Mouse (Mus musculus): ENCODE data around the gene Ppfia4. TPM values are rescaled to one million over a fixed set of nuclear protein-coding genes. Genes with fewer than 3 reads are reported as not detected.
"Not testable (repeated sequence)": the region's sequence is repeated elsewhere in the genome, so short reads cannot be mapped to it uniquely, and the experiment has no call there.

The Ppfia4 gene
- total RNA-seq, 1 experiment from 2014 or later: 5.3 TPM

DNA sequence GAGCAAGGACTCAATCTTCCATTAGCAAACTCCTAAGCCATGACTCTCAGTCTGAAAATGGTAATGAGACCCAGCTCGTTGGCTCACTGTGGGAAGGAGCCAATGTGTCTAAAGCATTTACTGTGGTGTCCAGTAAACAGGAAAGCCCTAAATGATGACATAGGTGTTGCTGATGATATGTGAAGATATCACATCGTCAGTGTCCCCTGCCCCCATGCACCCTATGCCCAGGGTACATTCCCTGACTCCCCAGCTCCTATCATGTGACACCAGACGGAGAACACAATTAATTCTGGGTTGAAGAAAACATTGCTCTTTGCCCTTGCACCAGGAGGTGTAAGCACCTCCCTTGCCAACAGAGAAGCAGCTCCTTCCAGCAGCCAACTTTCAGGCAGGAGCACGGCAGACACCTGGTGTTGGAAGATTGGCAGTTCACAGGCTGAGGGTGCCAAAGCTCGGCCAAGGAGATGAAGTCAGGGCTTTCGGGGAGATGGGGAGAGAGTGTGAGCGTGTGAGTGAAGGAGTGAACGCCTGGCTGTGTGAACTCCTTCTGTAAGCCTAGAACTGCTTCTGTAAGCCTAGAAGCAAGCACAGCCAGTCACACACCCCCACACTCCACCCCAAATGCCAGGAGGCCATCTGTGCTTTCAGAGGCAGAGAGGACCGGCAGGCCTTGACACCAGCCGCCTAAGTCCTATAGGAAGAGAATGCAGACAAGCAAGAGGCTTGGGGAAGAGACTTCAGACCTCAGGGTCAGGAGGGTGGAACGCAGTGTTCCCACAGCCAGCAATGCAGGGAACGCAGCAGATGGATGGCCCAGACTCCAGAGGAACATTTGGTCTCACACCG, 56.9 kb downstream of the Ppfia4 start:
- ATAC-seq (replicated peaks; ENCODE audit: low read depth, poor library complexity, severe bottlenecking): no peak

DNA sequence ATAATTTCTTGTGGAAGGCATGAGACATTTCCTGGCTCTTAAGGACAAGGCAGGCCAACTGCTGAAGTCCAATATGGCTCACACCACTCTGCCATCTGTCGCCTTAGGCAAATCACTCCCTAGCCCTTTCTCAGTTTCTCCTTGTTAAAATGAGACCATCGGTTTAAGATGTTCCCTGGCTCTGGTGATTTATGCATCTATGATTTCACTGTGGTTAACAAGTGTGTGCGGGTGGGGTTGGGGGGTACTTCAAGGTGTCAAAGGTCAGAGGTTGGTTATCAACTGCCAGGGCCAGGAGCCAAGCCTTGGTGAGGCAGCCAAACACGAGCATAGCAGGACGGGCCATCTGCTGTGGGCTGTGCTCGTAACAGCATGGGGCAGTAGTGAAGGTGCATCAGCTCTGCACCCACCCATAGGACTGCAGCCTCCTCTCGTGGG, 58.2 kb downstream of the Ppfia4 start:
- ATAC-seq (replicated peaks; ENCODE audit: low read depth, poor library complexity, severe bottlenecking): no peak

- no peak for ATAC-seq (replicated peaks; ENCODE audit: low read depth, poor library complexity, severe bottlenecking)
Measured at GRCm38 (mm10) chr1:134273493-134274395, 59.0 kb downstream of the Ppfia4 start.

GRCm38 (mm10) chr1:134272754-134273250, 59.9 kb downstream of the Ppfia4 start:
- no peak for ATAC-seq (replicated peaks; ENCODE audit: low read depth, poor library complexity, severe bottlenecking)

DNA sequence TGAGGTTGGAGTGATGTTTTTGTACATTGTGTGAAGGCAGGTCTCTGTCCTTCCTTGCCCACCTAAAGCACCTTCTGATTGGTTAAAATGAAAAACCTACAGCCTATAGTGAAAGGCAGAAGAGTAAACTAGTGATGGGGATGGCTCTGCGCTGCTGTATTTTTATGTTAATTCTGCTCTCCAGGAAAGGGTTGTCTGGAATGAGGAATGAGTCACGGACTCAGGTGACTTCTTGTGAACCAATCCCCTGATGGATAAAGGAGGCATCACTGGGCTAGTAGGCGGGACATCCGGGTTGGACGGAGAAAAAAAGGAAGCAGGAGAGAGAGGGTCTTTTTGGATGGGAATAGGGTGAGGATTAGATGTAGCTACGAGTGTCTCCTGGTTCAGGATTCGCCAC, 62.7 kb downstream of the Ppfia4 start:
- ATAC-seq (replicated peaks; ENCODE audit: low read depth, poor library complexity, severe bottlenecking): no peak

- ATAC-seq (replicated peaks; ENCODE audit: low read depth, poor library complexity, severe bottlenecking): no peak
Measured at GRCm38 (mm10) chr1:134265797-134266196, 66.9 kb downstream of the Ppfia4 start.

DNA sequence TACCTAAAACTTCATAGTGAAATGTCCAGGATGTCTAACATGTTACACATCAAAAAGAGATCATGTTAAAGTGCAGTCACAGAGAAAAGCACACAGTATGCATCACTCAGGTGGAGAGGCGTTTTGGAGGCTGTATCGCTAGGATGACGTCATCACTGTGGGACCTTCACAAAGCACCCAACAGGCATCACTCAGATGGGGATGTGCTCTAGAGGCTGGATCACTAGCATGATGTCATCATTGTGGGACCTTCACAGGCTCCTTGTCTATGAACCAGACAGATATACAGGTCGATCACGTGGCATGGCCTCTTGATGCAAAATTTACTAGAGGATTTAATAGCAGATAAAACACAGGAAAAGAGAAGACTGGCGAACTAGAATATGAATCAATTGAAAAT, 68.4 kb downstream of the Ppfia4 start:
- no peak for ATAC-seq (replicated peaks; ENCODE audit: low read depth, poor library complexity, severe bottlenecking)

- ATAC-seq (replicated peaks; ENCODE audit: low read depth, poor library complexity, severe bottlenecking): not testable (repeated sequence)
Measured at GRCm38 (mm10) chr1:134249681-134250080, 83.0 kb downstream of the Ppfia4 start.

Other genes starting within 250 kb of the Ppfia4 start
- 0.53 and 0.55 TPM in 2 replicates for gene Chit1, start 221.7 kb downstream of the Ppfia4 start, total RNA-seq (2017)
- 3.1 and 8.3 TPM in 2 replicates for gene Chil1, start 150.8 kb downstream of the Ppfia4 start, total RNA-seq (2017)
- not detected in 2 replicates for gene Mybph, start 139.5 kb downstream of the Ppfia4 start, total RNA-seq (2017)
- gene Adora1, start 97.5 kb downstream of the Ppfia4 start, total RNA-seq (2017): not detected in 2 replicates
- gene Myog, start 42.9 kb downstream of the Ppfia4 start, total RNA-seq (2017): not detected in 2 replicates
- 44.0 and 51.2 TPM in 2 replicates for gene Tmem183a, start 29.1 kb upstream of the Ppfia4 start, total RNA-seq (2017)
- not detected in 2 replicates for gene 4933406M09Rik, start 53.0 kb upstream of the Ppfia4 start, total RNA-seq (2017)
- gene Cyb5r1, start 72.6 kb upstream of the Ppfia4 start, total RNA-seq (2017): 22.5 and 23.4 TPM in 2 replicates
- gene Adipor1, start 82.5 kb upstream of the Ppfia4 start, total RNA-seq (2017): 29.5 and 36.4 TPM in 2 replicates
- gene Klhl12, start 122.6 kb upstream of the Ppfia4 start, total RNA-seq (2017): 21.8 and 28.1 TPM in 2 replicates
- gene Rabif, start 161.7 kb upstream of the Ppfia4 start, total RNA-seq (2017): 15.2 and 18.3 TPM in 2 replicates
- gene Mgat4e, start 216.8 kb upstream of the Ppfia4 start, total RNA-seq (2017): not detected in 2 replicates
- gene Kdm5b, start 227.2 kb upstream of the Ppfia4 start, total RNA-seq (2017): 32.7 and 35.6 TPM in 2 replicates